Mouse (Mus musculus) right cerebral cortex, postnatal 36 days (tissue): ENCODE measurements at regions not wholly inside any gene's neighbourhood (a gene's known extent, or its start where the extent isn't known, plus 50 kb on each side); places are given as distances from the start of the nearest gene placed in this dataset.

Experiments
- DNase-seq, 2 experiments: peaks; one replicate each; pipeline ENCODE4 v3.0.0; 2022; ENCODE audit warnings: low spot score in 2 of 2, mixed read lengths in 1 of 2

GRCm38 (mm10) chr7:39866674-39867428, 349.3 kb downstream of the Zfp619 start:
- DNase-seq = no peak

GRCm38 (mm10) chr7:39867451-39867850, 349.9 kb downstream of the Zfp619 start:
- no peak for DNase-seq

DNA sequence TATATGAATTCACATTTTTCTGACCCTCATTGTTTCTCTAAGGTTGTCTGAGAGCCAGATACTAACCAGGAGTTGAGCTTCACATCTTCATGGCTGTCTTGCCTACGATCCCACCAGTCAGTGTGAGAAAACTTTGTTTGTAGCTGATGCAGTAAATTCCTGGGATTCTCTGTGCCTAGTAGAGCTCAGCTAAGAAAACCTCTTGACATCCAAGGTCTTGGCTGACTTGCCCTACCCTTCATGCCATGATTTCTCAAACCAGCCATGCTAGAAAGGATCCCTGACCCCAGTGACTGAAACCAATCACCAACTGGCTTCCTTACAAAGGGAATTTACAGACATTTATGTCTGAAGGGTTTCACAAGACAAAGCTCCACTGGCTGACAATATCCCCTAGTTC, 364.5 kb downstream of the Zfp619 start:
- DNase-seq = no peak

GRCm38 (mm10) chr7:39894208-39894896, 376.8 kb downstream of the Zfp619 start:
- DNase-seq = peak in 1 of 2 experiments; percentile 14

DNA sequence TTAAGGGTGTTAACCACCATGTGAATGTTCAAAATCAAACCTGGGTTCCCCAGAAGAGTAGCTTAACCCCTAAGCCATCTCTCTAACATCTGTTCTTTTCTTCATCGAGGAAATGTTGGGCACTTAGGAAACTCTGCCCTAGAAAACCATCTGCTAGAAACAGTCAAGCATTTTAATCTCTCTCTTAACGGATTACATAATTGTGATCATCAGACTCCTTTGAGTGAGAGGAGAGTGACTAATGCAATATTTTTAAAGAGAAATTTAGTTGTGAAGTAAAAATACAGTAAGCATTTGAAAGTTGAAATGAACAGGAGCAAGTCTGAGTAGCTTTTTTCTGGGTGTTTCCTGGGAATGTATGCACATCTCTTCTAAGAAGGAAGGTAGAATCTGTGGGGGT, 379.4 kb downstream of the Zfp619 start:
- peak in 1 of 2 experiments; percentile 3 for DNase-seq

GRCm38 (mm10) chr7:39898268-39898667, 380.7 kb downstream of the Zfp619 start:
- DNase-seq = no peak

DNA sequence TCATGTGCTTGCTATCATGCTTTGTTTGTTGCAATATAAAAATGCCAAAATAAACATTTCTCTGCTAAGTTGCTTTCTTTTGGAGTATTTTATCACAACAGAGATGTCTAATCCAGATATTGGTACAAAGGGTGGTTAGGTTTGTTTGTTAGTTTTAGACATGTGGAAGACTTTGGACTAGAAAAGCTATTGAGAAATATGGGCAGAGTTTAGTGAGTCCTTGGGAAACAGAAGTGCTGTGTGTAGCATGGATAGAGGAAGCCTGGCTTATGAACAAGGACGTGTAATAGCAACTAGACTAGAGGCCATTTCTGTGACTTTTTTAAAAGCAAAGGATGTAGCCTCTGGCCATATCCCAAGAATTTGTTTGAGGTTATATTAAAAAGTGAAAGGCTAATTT, 416.4 kb downstream of the Zfp619 start:
- DNase-seq = no peak

DNA sequence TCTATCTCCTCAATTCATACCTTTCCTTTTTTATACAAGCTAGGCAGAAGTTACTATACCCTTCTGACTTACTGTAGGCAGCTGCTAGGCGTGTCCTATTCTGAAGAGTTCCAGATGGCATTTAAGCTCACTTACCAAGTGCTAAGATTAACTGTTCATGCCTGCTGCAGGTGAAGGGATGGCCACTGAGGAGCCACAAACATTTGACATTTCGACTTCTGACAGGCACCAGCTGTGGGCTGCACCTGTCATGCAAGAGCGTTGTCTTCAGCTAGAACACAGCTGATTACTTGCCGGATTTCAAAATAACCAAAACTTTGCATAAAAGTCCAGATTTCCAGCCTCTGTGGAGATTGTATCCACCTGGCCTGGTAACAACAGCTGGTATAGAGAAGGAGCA, 419.7 kb downstream of the Zfp619 start:
- DNase-seq = no peak

GRCm38 (mm10) chr7:39942262-39942900, 424.8 kb downstream of the Zfp619 start:
- no peak for DNase-seq

DNA sequence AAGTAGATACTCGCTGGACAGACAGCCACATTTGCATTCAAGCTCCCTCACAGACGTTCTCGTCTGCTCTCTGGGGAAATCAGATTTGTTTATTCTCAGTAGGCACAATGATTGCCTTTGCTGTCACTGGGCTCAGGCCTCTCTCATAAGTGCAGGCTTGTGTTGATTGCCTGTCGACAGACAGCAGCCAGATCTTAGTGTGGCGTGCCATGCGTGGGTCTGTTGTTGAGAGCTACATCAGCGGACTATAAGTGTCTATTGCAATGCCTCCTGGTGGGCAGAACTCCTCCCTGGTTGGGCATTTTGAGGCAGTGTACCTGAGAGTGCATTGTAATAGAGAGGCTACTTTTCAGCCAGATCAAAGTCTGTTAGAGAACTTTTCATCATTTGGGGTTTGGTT, 436.5 kb downstream of the Zfp619 start:
- DNase-seq = no peak

GRCm38 (mm10) chr7:39954931-39955330, 437.4 kb downstream of the Zfp619 start:
- DNase-seq = no peak

DNA sequence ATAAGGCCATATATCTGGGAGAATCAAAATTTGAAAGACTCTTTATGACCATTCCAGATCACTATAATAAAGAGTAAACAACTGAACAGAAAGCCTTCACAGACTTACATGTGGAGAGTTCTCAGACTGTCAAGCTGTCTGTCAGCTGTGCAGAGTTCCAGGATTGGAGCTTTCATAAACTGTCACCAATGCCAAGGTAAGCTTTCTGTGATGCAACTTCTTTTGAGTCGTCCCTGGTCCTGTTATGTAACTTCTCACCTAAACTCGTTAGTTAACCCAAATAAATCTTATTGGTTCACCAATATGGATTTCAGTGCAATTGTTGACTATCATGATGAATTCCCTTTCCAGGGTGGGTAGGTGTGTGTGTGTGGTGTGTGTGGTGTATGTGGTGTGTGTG, 460.6 kb downstream of the Zfp619 start:
- no peak for DNase-seq

DNA sequence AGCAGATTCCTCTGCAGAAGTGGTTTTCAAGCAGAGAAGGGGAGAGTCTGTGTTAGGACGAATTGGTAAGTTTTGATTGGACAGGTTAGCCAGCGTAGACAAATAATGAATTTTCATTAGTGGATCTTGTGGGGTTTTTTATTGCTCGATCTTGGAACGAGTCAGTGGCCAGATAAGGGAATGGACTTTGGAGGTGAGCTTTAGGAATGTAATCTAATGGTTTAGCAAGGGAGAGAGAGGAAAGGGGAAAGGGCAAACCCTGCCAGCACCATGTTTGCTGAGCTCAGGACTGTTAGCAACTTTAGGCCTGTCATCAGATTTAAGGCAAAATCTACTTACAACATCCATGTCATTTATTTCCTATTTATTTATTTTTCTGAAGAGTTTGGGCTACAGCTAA, 464.1 kb downstream of the Zfp619 start:
- DNase-seq = no peak
